Mouse (Mus musculus) macrophage (primary cell): ENCODE results near the gene Ptrh2. TPM values are rescaled to one million over a fixed set of nuclear protein-coding genes. Genes with fewer than 3 reads are reported as not detected.

Experiments
- H3K27ac ChIP-seq: fragments of 350-480 bp; formaldehyde crosslinking; 2 replicates; pipeline ENCODE4 v1.9.0; 2021
- H3K36me3 ChIP-seq: fragments of 350-480 bp; formaldehyde crosslinking; 2 replicates; pipeline ENCODE4 v1.9.0; 2021; ENCODE audit errors: inconsistent target
- H3K4me3 ChIP-seq: fragments of 350-480 bp; formaldehyde crosslinking; 2 replicates; pipeline ENCODE4 v1.9.0; 2021; ENCODE audit errors: inconsistent target
- H3K79me2 ChIP-seq: fragments of 350-480 bp; formaldehyde crosslinking; 2 replicates; pipeline ENCODE4 v1.9.0; 2021; ENCODE audit errors: inconsistent target
- WGBS: methylation state at CpG from one replicate; pipeline ENCODE4 v1.1.7; 2026; ENCODE audit warnings: inconsistent platforms; ENCODE audit not compliant: missing documents; 5-methylcytosine and 5-hydroxymethylcytosine counted together
- polyA plus RNA-seq: library from polyadenylated mRNA; stranded (reverse); fragments of 250-400 nt; gene quantifications from 3 replicates; pipeline ENCODE4 v1.2.4, GENCODE M21; 2018; ENCODE audit warnings: inconsistent platforms
- total RNA-seq, 78 experiments: library from RNA; depleted of rRNA; stranded (reverse); fragments of 250-400 nt; gene quantifications; 1 replicate in 9 of 78; 2 replicates in 24 of 78; 3 replicates in 43 of 78; 4 replicates in 2 of 78; pipeline ENCODE4 v1.2.4; 2018; ENCODE audit warnings: inconsistent platforms in 56 of 78

Gene Ptrh2
- total RNA-seq (2018; cell fraction: chromatin; rRNA removed), result 1 to 10 TPM in 22 of 26 experiments, under 1 TPM in 4; 0.43 to 8.2 (median 2.4) TPM
- total RNA-seq (2018; cell fraction: cytosol; rRNA removed), result 1 to 10 TPM; 2.6 to 8.1 (median 6.1) TPM
- 1 to 10 TPM in 25 of 26 experiments, under 1 TPM in 1; 0.96 to 9.8 (median 3.0) TPM for total RNA-seq (2018; cell fraction: nucleus; rRNA removed)
- 4.8 to 8.1 TPM (median 5.8 TPM) in 3 replicates for polyA plus RNA-seq

- H3K36me3 ChIP-seq, result no peaks in the 10 kb centered on the region
- peak within 1 kb of the TSS; percentile 57 for H3K27ac ChIP-seq
- peak within 1 kb of the TSS; percentile 81 for H3K4me3 ChIP-seq
- under 1% methylated on average over 54 of the region's 56 CpGs for WGBS
- peaks cover 95% of the 10 kb centered on the region for H3K79me2 ChIP-seq
Observed at GRCm38 (mm10) chr11:86683395-86684125, at the start of gene Ptrh2, which contains the start of gene Vmp1. Gene Ptrh2, plus strand, starts transcription at chr11:86683985. Gene Vmp1, minus strand, starts transcription at chr11:86683836.

- H3K27ac ChIP-seq, result no peak overlapping the region
- H3K79me2 ChIP-seq, result no peaks in the 10 kb centered on the region
- no peaks in the 10 kb centered on the region for H3K36me3 ChIP-seq
- 69% methylated on average over 6 of the region's 6 CpGs for whole genome bisulfite sequencing
- no peak overlapping the region for H3K4me3 ChIP-seq
Observed at GRCm38 (mm10) chr11:86634396-86634795, 49.4 kb upstream of the Ptrh2 start.

- Histone ChIP-seq H3K79me2 (no peaks in the 10 kb centered on the region), H3K36me3 (peaks cover 4% of the 10 kb centered on the region; the same call in 1 of the 2 replicates), H3K27ac (no peak overlapping the region), H3K4me3 (no peak overlapping the region)
- 100% methylated on average over 2 of the region's 2 CpGs for WGBS
Observed at GRCm38 (mm10) chr11:86637697-86638096, 46.1 kb upstream of the Ptrh2 start.

- Histone ChIP-seq H3K27ac (no peak overlapping the region), H3K4me3 (no peak overlapping the region), H3K79me2 (no peaks in the 10 kb centered on the region), H3K36me3 (peaks cover 11% of the 10 kb centered on the region)
- WGBS, result 96% methylated on average over 4 of the region's 4 CpGs
Observed at GRCm38 (mm10) chr11:86641714-86642113, 42.1 kb upstream of the Ptrh2 start.

- 94% methylated on average over 4 of the region's 4 CpGs for WGBS
- H3K36me3 ChIP-seq, result peaks cover 11% of the 10 kb centered on the region
Observed at GRCm38 (mm10) chr11:86644553-86644952, 39.2 kb upstream of the Ptrh2 start.

GRCm38 (mm10) chr11:86646136-86646834 lies 37.5 kb upstream of the Ptrh2 start:
- H3K4me3 ChIP-seq, result no peak overlapping the region
- H3K27ac ChIP-seq, result no peak overlapping the region
- 95% methylated on average over 7 of the region's 7 CpGs for WGBS
- H3K79me2 ChIP-seq, result no peaks in the 10 kb centered on the region
- peaks cover 11% of the 10 kb centered on the region for H3K36me3 ChIP-seq

More at GRCm38 (mm10) chr11:86644553-86644952, 39.2 kb upstream of the Ptrh2 start:
- H3K79me2 ChIP-seq, result no peaks in the 10 kb centered on the region
- H3K27ac ChIP-seq, result no peak overlapping the region
- H3K4me3 ChIP-seq, result no peak overlapping the region

GRCm38 (mm10) chr11:86646885-86647459 lies 36.8 kb upstream of the Ptrh2 start:
- Histone ChIP-seq H3K27ac (no peak overlapping the region), H3K36me3 (peaks cover 11% of the 10 kb centered on the region), H3K79me2 (no peaks in the 10 kb centered on the region), H3K4me3 (no peak overlapping the region)
- WGBS, result 100% methylated on average over 3 of the region's 3 CpGs

GRCm38 (mm10) chr11:86647706-86648447 lies 35.9 kb upstream of the Ptrh2 start:
- Histone ChIP-seq H3K79me2 (no peaks in the 10 kb centered on the region), H3K27ac (no peak overlapping the region), H3K36me3 (peaks cover 6% of the 10 kb centered on the region; the same call in 1 of the 2 replicates), H3K4me3 (no peak overlapping the region)
- WGBS, result 95% methylated on average over 15 of the region's 15 CpGs

GRCm38 (mm10) chr11:86649542-86649941 lies 34.2 kb upstream of the Ptrh2 start:
- WGBS, result 100% methylated on average over 1 of the region's 1 CpGs
- H3K36me3 ChIP-seq, result no peaks in the 10 kb centered on the region
- H3K27ac ChIP-seq, result no peak overlapping the region
- H3K79me2 ChIP-seq, result no peaks in the 10 kb centered on the region
- H3K4me3 ChIP-seq, result no peak overlapping the region

- no peak overlapping the region for H3K4me3 ChIP-seq
- H3K27ac ChIP-seq, result no peak overlapping the region
- H3K36me3 ChIP-seq, result no peaks in the 10 kb centered on the region
- 100% methylated on average over 6 of the region's 6 CpGs for WGBS
- no peaks in the 10 kb centered on the region for H3K79me2 ChIP-seq
Observed at GRCm38 (mm10) chr11:86650676-86651075, 33.1 kb upstream of the Ptrh2 start.

GRCm38 (mm10) chr11:86652578-86652979 lies 31.2 kb upstream of the Ptrh2 start:
- H3K36me3 ChIP-seq, result no peaks in the 10 kb centered on the region
- no peak overlapping the region for H3K4me3 ChIP-seq
- H3K27ac ChIP-seq, result peak overlapping the region; percentile 62
- H3K79me2 ChIP-seq, result no peaks in the 10 kb centered on the region
- WGBS, result 7% methylated on average over 3 of the region's 4 CpGs

GRCm38 (mm10) chr11:86653446-86653845 lies 30.3 kb upstream of the Ptrh2 start:
- WGBS, result 46% methylated on average over 3 of the region's 3 CpGs
- H3K36me3 ChIP-seq, result no peaks in the 10 kb centered on the region
- no peak overlapping the region for H3K4me3 ChIP-seq
- no peaks in the 10 kb centered on the region for H3K79me2 ChIP-seq
- peak overlapping the region; percentile 62; the same call in 1 of the 2 replicates for H3K27ac ChIP-seq

- WGBS, result 85% methylated on average over 4 of the region's 4 CpGs
- Histone ChIP-seq H3K36me3 (0 out of 2 replicates have a peak, but pooled peaks cover 3% of the 10 kb centered on the region), H3K27ac (no peak overlapping the region), H3K4me3 (no peak overlapping the region), H3K79me2 (no peaks in the 10 kb centered on the region)
Observed at GRCm38 (mm10) chr11:86654096-86654495, 29.7 kb upstream of the Ptrh2 start.

GRCm38 (mm10) chr11:86655671-86656070 lies 28.1 kb upstream of the Ptrh2 start:
- H3K36me3 ChIP-seq, result 0 out of 2 replicates have a peak, but pooled peaks cover 10% of the 10 kb centered on the region
- H3K79me2 ChIP-seq, result no peaks in the 10 kb centered on the region
- no peak overlapping the region for H3K4me3 ChIP-seq
- no peak overlapping the region for H3K27ac ChIP-seq
- 0% methylated on average over 1 of the region's 1 CpGs for WGBS
